Mouse (Mus musculus) ovary, adult 2 months (tissue): ENCODE data around the gene 6430628N08Rik. TPM values are rescaled to one million over a fixed set of nuclear protein-coding genes. Genes with fewer than 3 reads are reported as not detected.

Experiments used
- polyA plus RNA-seq: library from polyadenylated mRNA; depleted of rRNA; stranded (reverse); fragments of >200 nt; gene quantifications from 2 replicates; pipeline ENCODE4 v1.2.3, GENCODE M21; 2012; rRNA removed

6430628N08Rik gene
- polyA plus RNA-seq = not detected in 2 replicates

GRCm38 (mm10) chr4:115890553-115890952, at the start of gene 6430628N08Rik:
6430628N08Rik (plus strand) TSS chr4:115890665.

GRCm38 (mm10) chr4:115884022-115884421, 6.4 kb upstream of the 6430628N08Rik start, which contains the start of gene Kncn:
Kncn (plus strand) TSS chr4:115884400.

GRCm38 (mm10) chr4:115939295-115940102, 49.0 kb downstream of the 6430628N08Rik start, which contains the start of gene Dmbx1:
Dmbx1 (minus strand) TSS chr4:115939926.

Other genes starting within 250 kb of the 6430628N08Rik start
- 17.8 and 18.7 TPM in 2 replicates for gene Cyp4b1, start 242.9 kb upstream of the 6430628N08Rik start, polyA plus RNA-seq
- 29.5 and 33.5 TPM in 2 replicates for gene Efcab14, start 152.9 kb upstream of the 6430628N08Rik start, polyA plus RNA-seq
- 0.21 and 0.38 TPM in 2 replicates for gene Tex38, start 109.6 kb upstream of the 6430628N08Rik start, polyA plus RNA-seq
- gene Atpaf1, start 105.9 kb upstream of the 6430628N08Rik start, polyA plus RNA-seq = 74.9 and 134 TPM in 2 replicates
- 49.3 and 54.2 TPM in 2 replicates for gene Mob3c, start 62.6 kb upstream of the 6430628N08Rik start, polyA plus RNA-seq
- 54.0 and 58.6 TPM in 2 replicates for gene Mknk1, start 51.5 kb upstream of the 6430628N08Rik start, polyA plus RNA-seq
- 0.07 TPM in 1 of 2 replicates, not detected in the other for gene Kncn, start 6.3 kb upstream of the 6430628N08Rik start, polyA plus RNA-seq
- gene Dmbx1, start 49.3 kb downstream of the 6430628N08Rik start, polyA plus RNA-seq = 0.15 and 0.16 TPM in 2 replicates
- 11.5 and 18.0 TPM in 2 replicates for gene Faah, start 127.3 kb downstream of the 6430628N08Rik start, polyA plus RNA-seq
- gene Nsun4, start 163.2 kb downstream of the 6430628N08Rik start, polyA plus RNA-seq = 8.4 and 9.2 TPM in 2 replicates
- gene Uqcrh, start 184.4 kb downstream of the 6430628N08Rik start, polyA plus RNA-seq = 31.1 and 52.0 TPM in 2 replicates
- 214 and 217 TPM in 2 replicates for gene Lrrc41, start 184.6 kb downstream of the 6430628N08Rik start, polyA plus RNA-seq
- 1.9 and 3.0 TPM in 2 replicates for gene Rad54l, start 233.0 kb downstream of the 6430628N08Rik start, polyA plus RNA-seq
- 58.1 and 58.2 TPM in 2 replicates for gene Pomgnt1, start 233.2 kb downstream of the 6430628N08Rik start, polyA plus RNA-seq